Mouse (Mus musculus): Measurements from ENCODE around the gene Skp2. TPM values are rescaled to one million over a fixed set of nuclear protein-coding genes. Genes with fewer than 3 reads are reported as not detected.

Gene Skp2
- polyA plus RNA-seq, 1 experiment from 2014 or later: 76.9 TPM

DNA sequence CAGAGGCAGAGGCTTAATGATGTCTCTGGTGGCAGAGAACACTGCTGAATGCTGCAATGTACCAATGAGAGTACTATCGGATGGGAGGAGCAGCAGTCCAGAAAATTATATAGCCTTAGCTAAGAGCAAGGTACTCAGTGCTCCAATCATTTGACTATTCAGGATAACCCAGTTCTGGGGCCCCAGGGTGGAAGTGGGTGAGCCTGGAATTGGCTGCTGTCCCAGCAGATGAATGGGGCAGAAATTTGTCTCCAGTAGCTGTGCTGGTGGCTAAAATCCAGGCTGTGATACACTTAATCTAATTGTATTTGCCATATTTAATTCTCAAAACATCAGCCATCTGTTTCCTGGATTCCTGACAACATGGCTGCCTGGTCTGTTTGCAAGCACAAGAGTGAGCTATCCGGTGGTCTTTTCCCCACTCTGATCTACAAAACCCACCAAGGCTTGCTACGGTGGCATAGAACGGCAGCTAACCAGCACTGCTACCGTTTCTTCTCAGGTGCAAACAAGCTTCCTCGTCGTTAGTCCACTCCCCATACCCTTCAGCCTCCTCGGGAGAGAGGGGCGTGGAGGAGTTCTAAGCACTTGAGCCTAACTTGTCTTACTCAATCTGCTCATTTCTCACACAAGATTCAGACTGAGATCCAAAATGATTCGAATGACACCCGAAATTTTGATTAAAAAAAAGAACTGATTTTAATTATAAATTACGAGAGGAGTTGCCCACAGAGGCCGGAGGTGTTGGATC is 22.4 kb downstream of the Skp2 start:
- Histone ChIP-seq H3K36me3 (peaks cover 48% of the 10 kb centered on the region), H3K4me3 (no peak overlapping the region), H3K9me3 (no peaks in the 10 kb centered on the region), H3K27ac (no peak overlapping the region), H3K4me2 (no peak overlapping the region), H3K4me1 (peaks cover 29% of the 10 kb centered on the region), H3K9ac (no peak overlapping the region), H3K27me3 (no peaks in the 10 kb centered on the region)
- ATAC-seq (ENCODE audit: borderline replicate concordance, extremely low read depth, low FRiP score, low TSS enrichment): no peak; the same call in 1 of the 2 replicates
- 69% methylated on average over 13 of the region's 13 CpGs for WGBS

DNA sequence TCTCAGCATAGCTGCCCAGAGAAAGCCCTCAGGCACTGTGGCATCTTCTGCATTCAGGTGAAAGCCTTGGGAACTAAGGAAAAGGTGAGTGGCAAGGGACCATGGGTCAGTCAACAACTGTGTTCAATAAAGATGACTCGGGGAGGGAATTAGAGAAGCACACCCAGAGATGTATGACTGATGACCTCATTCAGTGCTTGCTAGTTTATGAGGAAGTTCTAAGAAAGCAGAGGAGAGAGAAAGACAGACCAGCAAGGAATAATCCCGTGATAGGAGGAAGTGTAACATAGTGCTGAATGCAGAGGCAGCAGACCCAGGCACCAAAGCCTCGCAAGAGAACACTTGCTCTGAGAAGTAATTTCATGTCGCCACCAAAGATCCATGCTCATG is 23.7 kb downstream of the Skp2 start:
- ATAC-seq (ENCODE audit: borderline replicate concordance, extremely low read depth, low FRiP score, low TSS enrichment): no peak
- peaks cover 46% of the 10 kb centered on the region for H3K36me3 ChIP-seq
- no peak overlapping the region for H3K4me3 ChIP-seq
- H3K9ac ChIP-seq: no peak overlapping the region
- H3K27me3 ChIP-seq: no peaks in the 10 kb centered on the region
- no peaks in the 10 kb centered on the region for H3K9me3 ChIP-seq
- H3K27ac ChIP-seq: no peak overlapping the region
- H3K4me1 ChIP-seq: peaks cover 29% of the 10 kb centered on the region
- WGBS: 76% methylated on average over 4 of the region's 4 CpGs
- H3K4me2 ChIP-seq: no peak overlapping the region

DNA sequence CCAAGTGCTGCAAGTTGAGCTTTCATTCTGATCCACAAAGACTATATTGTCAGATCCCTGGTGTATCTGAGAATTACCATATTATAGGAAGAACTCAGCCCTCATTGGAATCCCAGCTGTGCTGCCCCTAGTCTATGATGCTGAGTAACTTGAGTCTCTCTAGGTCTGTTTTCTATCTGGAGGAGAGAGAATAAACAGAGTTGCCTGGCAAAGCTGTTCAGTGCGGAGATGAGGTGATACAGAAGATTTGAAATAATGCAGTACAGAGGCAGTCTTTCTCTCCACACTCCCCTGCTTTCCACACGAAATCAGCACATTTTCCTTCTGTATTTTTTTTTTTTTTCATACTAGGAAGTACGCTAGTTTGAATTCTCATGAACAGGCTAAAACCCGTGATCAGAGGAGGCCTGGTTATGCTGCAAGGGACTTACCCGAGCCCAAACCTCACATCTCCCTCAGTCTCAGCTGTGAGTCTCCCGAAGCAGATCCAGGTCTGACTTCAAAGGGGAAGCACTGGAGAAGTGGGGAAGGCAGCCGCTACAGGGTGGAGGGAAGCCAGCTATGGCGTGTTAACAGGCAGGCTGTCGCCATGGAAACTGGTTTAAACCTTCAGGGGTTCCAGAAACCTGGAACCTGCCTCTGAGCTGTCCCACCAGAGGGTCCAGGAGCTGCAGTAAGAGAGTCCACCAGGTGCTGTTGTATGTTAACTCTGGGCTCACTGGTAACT is 24.3 kb downstream of the Skp2 start:
- Histone ChIP-seq H3K27me3 (no peaks in the 10 kb centered on the region), H3K9ac (no peak overlapping the region), H3K9me3 (no peaks in the 10 kb centered on the region), H3K27ac (no peak overlapping the region), H3K4me3 (no peak overlapping the region), H3K4me1 (peaks cover 29% of the 10 kb centered on the region), H3K4me2 (no peak overlapping the region), H3K36me3 (peaks cover 41% of the 10 kb centered on the region)
- no peak for ATAC-seq (ENCODE audit: borderline replicate concordance, extremely low read depth, low FRiP score, low TSS enrichment)
- 78% methylated on average over 9 of the region's 9 CpGs for WGBS

DNA sequence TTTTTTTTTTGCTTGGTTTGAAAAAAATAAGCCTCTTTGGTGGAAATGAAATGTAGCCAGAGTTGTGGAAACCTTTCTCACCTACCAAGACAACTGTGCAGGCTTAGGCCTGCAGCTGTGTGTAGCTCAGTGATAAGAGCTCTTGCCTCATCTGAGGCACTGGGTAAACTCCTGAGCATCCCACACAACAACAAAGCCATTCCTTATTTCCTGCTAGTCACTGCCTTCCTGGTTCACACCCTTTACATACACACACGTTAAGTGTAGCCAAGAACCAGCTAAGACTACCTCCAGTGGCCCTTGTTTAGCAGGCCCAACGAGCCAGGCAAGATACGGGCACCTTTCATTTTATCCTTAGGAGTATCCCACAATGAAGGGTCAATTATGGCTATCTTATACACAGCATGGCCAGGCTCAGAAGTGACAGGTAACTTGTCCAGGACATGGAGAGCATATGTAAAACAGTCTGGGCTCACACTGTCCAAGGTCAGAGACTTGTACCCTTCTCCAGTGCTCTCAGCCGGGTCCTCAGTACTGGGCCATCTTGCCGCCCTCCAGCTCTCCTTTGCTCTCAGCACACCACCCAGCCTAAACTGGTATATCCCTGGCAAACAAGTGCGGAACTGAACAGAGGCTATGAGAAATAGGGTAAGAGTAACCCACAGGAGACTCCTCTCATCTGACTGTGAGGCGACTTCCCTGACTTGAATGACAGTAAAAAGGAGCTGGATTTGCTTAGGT is 28.0 kb downstream of the Skp2 start:
- H3K4me3 ChIP-seq: no peak overlapping the region
- H3K4me1 ChIP-seq: no peaks in the 10 kb centered on the region
- peaks cover 60% of the 10 kb centered on the region for H3K36me3 ChIP-seq
- H3K27me3 ChIP-seq: no peaks in the 10 kb centered on the region
- H3K4me2 ChIP-seq: no peak overlapping the region
- 84% methylated on average over 7 of the region's 7 CpGs for WGBS
- ATAC-seq (ENCODE audit: borderline replicate concordance, extremely low read depth, low FRiP score, low TSS enrichment): no peak
- no peak overlapping the region for H3K27ac ChIP-seq
- no peak overlapping the region for H3K9ac ChIP-seq
- H3K9me3 ChIP-seq: no peaks in the 10 kb centered on the region

DNA sequence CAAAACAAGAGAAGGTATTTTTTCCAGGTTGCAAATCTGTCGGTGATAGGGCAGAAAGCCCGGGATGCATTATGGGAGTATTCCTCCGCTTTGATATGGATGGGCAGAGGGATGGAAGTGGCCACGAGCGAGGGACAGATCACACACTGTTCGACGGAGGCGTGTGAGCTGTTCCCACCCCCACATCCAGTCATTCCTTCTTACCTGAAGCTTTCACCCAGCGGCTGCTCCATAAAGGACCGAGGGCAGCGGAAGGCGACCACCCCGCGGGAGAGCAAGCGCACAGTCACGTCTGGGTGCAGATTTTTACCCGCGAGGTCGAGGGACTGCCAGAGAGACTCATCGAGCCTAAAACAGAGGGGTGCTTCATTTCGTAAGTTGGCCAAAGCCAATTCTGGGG is 30.4 kb downstream of the Skp2 start:
- ATAC-seq (ENCODE audit: borderline replicate concordance, extremely low read depth, low FRiP score, low TSS enrichment): no peak
- no peak overlapping the region for H3K4me3 ChIP-seq
- no peaks in the 10 kb centered on the region for H3K4me1 ChIP-seq
- H3K27me3 ChIP-seq: no peaks in the 10 kb centered on the region
- H3K27ac ChIP-seq: no peak overlapping the region
- no peak overlapping the region for H3K9ac ChIP-seq
- 89% methylated on average over 21 of the region's 21 CpGs for WGBS
- no peak overlapping the region for H3K4me2 ChIP-seq
- H3K36me3 ChIP-seq: peaks cover 63% of the 10 kb centered on the region
- H3K9me3 ChIP-seq: no peaks in the 10 kb centered on the region

DNA sequence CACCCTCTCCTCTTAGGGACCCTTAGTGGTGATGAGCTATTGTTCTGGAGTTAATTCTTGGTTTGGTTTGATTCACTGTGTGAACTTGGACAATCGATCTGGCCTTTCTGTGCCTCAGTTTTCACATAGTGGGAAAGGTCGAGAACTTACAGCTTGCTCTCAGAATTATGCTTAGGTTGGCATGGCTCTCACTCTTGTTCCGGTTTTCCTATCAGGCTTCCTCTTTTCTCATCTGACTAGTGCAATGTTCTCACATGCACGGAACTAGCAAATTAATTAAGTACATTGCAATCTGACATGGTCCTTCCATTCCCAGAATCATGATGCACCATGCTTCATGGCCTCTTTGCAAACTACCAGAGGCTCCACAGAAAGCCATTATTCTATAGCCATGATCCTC is 32.2 kb downstream of the Skp2 start:
- Histone ChIP-seq H3K4me3 (no peak overlapping the region), H3K27me3 (no peaks in the 10 kb centered on the region), H3K9me3 (no peaks in the 10 kb centered on the region), H3K36me3 (peaks cover 71% of the 10 kb centered on the region), H3K4me2 (no peak overlapping the region), H3K27ac (no peak overlapping the region), H3K4me1 (no peaks in the 10 kb centered on the region), H3K9ac (no peak overlapping the region)
- no peak for ATAC-seq (ENCODE audit: borderline replicate concordance, extremely low read depth, low FRiP score, low TSS enrichment)
- 86% methylated on average over 4 of the region's 4 CpGs for WGBS

DNA sequence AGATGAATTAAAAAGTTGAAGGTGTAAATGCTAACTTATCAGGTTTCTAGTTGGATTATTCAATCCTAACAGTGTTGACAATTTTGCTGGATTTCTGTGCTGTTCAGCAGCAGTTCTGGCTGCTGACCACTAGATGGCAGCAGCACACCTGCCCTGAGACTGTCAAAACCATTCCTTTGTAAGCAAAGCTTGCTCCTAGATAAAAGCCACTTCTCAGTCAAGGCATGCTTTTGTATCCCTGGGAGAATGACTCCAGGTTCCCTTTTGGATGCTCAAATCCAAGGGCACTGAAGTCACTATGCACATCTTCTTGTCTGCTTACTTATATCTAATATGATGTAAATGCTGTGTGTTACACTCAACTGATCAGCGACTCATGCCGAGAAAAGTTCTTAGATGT is 35.1 kb downstream of the Skp2 start:
- Histone ChIP-seq H3K36me3 (peaks cover 81% of the 10 kb centered on the region), H3K9me3 (no peaks in the 10 kb centered on the region), H3K4me3 (no peak overlapping the region), H3K27ac (no peak overlapping the region), H3K27me3 (no peaks in the 10 kb centered on the region), H3K4me1 (no peaks in the 10 kb centered on the region), H3K4me2 (no peak overlapping the region), H3K9ac (no peak overlapping the region)
- 94% methylated on average over 2 of the region's 2 CpGs for WGBS
- no peak; the same call in 1 of the 2 replicates for ATAC-seq (ENCODE audit: borderline replicate concordance, extremely low read depth, low FRiP score, low TSS enrichment)

DNA sequence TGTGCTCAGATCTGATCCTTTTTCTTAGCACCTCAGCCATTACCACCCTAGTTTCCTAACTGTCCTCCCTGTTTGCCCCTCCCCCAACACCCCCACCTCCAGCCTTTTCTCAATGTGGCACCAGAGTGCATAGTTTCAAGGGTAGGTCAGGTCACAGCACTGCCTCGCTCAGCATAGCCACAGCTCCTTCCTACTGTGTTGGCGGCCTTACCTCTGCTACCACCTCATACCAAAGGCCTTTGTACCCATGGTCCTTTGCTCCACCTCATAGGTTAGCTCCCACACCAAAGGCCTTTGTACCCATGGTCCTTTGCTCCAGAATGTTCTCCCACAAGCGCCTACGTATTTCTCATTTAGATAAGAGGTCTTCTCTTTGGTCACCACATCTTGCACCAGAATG is 36.4 kb downstream of the Skp2 start:
- H3K9me3 ChIP-seq: no peaks in the 10 kb centered on the region
- H3K27ac ChIP-seq: no peak overlapping the region
- H3K27me3 ChIP-seq: no peaks in the 10 kb centered on the region
- no peaks in the 10 kb centered on the region for H3K4me1 ChIP-seq
- peaks cover 80% of the 10 kb centered on the region for H3K36me3 ChIP-seq
- no peak overlapping the region for H3K9ac ChIP-seq
- WGBS: 91% methylated on average over 4 of the region's 4 CpGs
- no peak overlapping the region for H3K4me2 ChIP-seq
- no peak for ATAC-seq (ENCODE audit: borderline replicate concordance, extremely low read depth, low FRiP score, low TSS enrichment)
- no peak overlapping the region for H3K4me3 ChIP-seq

DNA sequence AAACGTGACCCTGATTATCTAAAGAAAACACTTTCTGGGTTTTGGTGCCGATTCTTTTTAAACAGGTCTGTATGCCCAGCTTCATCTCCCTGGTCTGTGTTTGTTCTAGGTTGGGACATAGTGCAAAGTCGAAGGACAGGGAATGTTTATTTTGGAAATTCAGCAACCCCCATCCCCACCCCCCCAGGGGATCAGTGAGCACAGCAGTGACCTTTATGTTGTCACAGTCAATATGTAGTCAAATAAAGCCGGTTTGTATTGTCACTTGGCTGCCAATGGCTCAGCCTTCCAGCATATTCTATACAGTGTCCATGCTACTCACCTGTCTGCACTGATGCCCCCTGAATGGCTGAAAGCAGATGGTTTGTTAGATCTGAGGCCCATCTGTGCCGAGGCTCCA is 40.6 kb downstream of the Skp2 start:
- no peaks in the 10 kb centered on the region for H3K9me3 ChIP-seq
- WGBS: 26% methylated on average over 5 of the region's 5 CpGs
- no peak for ATAC-seq (ENCODE audit: borderline replicate concordance, extremely low read depth, low FRiP score, low TSS enrichment)

DNA sequence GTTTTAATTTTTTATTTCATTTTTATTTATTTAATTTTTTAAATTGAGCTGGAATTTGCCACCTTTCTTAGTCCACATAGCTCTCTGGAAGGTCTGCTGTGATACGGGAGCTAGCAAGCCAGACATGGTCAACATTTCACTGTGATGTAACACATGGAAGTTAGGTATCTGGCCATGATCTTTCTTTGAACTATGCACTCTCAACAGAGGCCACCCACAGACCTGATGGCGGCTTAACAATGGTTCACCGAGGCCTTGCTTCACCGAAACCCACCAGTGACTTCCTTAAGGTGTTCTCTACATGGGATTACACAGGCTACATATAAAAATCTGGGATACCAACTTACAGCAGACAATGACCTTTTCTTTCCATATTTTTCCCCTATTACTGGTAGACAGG is 41.1 kb downstream of the Skp2 start:
- Histone ChIP-seq H3K4me2 (no peak overlapping the region), H3K27ac (no peak overlapping the region), H3K27me3 (no peaks in the 10 kb centered on the region), H3K4me1 (no peaks in the 10 kb centered on the region), H3K9me3 (no peaks in the 10 kb centered on the region), H3K4me3 (no peak overlapping the region), H3K36me3 (peaks cover 55% of the 10 kb centered on the region), H3K9ac (no peak overlapping the region)
- WGBS: 56% methylated on average over 4 of the region's 4 CpGs
- no peak for ATAC-seq (ENCODE audit: borderline replicate concordance, extremely low read depth, low FRiP score, low TSS enrichment)

More for the DNA sequence above, 40.6 kb downstream of the Skp2 start:
- H3K4me1 ChIP-seq: no peaks in the 10 kb centered on the region
- H3K27me3 ChIP-seq: no peaks in the 10 kb centered on the region
- H3K4me3 ChIP-seq: no peak overlapping the region
- H3K27ac ChIP-seq: no peak overlapping the region
- H3K4me2 ChIP-seq: no peak overlapping the region
- peaks cover 56% of the 10 kb centered on the region for H3K36me3 ChIP-seq
- H3K9ac ChIP-seq: no peak overlapping the region

DNA sequence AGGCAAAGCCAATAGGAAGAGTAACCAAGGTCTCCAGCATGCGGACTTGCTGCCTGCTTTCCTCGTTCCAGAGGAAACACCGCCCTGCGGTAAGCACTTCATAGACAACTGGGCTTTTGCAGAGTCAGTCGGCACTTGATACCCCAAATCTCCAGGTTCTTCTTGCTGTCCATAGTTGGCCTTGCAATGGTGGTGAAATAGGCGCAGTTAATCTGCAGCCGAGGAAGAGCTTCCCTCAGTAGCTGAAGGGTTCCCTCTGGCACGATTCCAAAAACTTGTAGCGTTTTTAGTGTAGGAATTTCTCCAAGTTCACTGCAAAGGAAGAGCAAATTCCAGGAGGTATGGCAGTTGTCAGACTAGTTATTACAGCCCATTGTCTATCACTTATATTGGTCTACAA is 41.7 kb downstream of the Skp2 start:
- Histone ChIP-seq H3K36me3 (peaks cover 53% of the 10 kb centered on the region), H3K27ac (no peak overlapping the region), H3K9ac (no peak overlapping the region), H3K4me3 (no peak overlapping the region), H3K4me2 (no peak overlapping the region), H3K27me3 (no peaks in the 10 kb centered on the region), H3K9me3 (no peaks in the 10 kb centered on the region), H3K4me1 (no peaks in the 10 kb centered on the region)
- 53% methylated on average over 9 of the region's 9 CpGs for WGBS
- ATAC-seq (ENCODE audit: borderline replicate concordance, extremely low read depth, low FRiP score, low TSS enrichment): no peak

DNA sequence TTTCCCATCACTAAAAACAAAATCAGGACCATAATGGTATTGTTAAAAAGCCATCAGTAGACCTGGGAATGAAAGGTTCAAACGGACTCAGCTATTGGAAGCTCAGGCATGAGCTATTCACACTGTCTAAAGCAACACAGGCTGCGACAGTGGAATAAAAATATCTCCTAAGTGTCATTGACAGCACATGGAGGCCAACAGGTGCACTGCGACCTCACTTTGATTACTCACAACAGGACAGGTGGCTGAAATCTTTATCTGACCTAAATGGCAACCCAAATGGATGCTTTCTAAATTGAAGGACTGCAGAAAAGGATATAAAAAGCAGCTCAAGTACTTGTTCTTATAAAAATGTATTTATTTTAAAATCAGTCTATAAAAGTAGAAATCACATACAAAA is 43.6 kb downstream of the Skp2 start:
- 73% methylated on average over 3 of the region's 3 CpGs for WGBS
- peaks cover 53% of the 10 kb centered on the region for H3K36me3 ChIP-seq
- no peak overlapping the region for H3K4me3 ChIP-seq
- H3K4me1 ChIP-seq: no peaks in the 10 kb centered on the region
- no peaks in the 10 kb centered on the region for H3K9me3 ChIP-seq
- H3K27ac ChIP-seq: no peak overlapping the region
- H3K27me3 ChIP-seq: no peaks in the 10 kb centered on the region
- H3K9ac ChIP-seq: no peak overlapping the region
- no peak overlapping the region for H3K4me2 ChIP-seq
- no peak for ATAC-seq (ENCODE audit: borderline replicate concordance, extremely low read depth, low FRiP score, low TSS enrichment)
